Mouse (Mus musculus): Measurements from ENCODE around the gene Sh3bp1.

DNA sequence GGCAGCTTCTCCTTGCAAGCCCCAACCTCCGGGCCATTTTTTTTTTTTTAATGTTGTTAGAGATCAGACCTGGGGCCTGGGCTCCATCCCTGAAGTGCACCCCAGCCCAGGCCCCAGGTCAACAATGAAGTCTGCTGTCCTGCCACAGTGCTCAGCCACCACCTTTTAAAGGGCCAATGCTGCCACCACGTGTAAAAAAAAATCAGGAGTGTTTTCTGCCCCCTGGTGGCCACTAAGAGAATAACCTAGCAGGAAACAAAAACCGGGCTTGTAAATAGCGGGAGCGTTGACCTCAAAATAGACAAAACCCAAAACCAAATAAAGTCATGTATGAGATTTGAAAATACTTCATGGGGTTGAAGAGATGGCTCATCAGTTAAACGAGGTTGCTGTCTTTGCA, 29.8 kb upstream of the Sh3bp1 start:
- TF ChIP-seq MYB (IDR thresholded peaks at IDR 0.05; ENCODE audit: low read depth, low read length): no peak
- no peak for TF ChIP-seq POLR2A (IDR thresholded peaks at IDR 0.05; ENCODE audit: control insufficient read depth in 1 of 2, insufficient read depth in 1 of 2, low read depth in 1 of 2, low read length in 2 of 2, poor library complexity in 1 of 2)
- TF ChIP-seq CHD2 (IDR thresholded peaks at IDR 0.05; ENCODE audit: low read length): no peak
- peak; percentile 55 to 91 (median 68) for TF ChIP-seq CTCF (IDR thresholded peaks at IDR 0.05 in 2 of 3, conservative IDR thresholded peaks at IDR 0.05 in 1 of 3; ENCODE audit: control insufficient read depth in 1 of 3, insufficient read depth in 1 of 3, low read depth in 2 of 3, low read length in 3 of 3, poor library complexity in 1 of 3, severe bottlenecking in 1 of 3)
- TF ChIP-seq BHLHE40 (IDR thresholded peaks at IDR 0.05; ENCODE audit: borderline replicate concordance, low read depth, low read length): no peak
- TF ChIP-seq TCF12 (IDR thresholded peaks at IDR 0.05; ENCODE audit: low read depth, low read length): no peak
- TF ChIP-seq POLR2AphosphoS5 (IDR thresholded peaks at IDR 0.05; ENCODE audit: borderline replicate concordance, low read depth, low read length): no peak
- no peak for TF ChIP-seq JUND (IDR thresholded peaks at IDR 0.05; ENCODE audit: low read depth, low read length)
